In the genomic region with DNA sequence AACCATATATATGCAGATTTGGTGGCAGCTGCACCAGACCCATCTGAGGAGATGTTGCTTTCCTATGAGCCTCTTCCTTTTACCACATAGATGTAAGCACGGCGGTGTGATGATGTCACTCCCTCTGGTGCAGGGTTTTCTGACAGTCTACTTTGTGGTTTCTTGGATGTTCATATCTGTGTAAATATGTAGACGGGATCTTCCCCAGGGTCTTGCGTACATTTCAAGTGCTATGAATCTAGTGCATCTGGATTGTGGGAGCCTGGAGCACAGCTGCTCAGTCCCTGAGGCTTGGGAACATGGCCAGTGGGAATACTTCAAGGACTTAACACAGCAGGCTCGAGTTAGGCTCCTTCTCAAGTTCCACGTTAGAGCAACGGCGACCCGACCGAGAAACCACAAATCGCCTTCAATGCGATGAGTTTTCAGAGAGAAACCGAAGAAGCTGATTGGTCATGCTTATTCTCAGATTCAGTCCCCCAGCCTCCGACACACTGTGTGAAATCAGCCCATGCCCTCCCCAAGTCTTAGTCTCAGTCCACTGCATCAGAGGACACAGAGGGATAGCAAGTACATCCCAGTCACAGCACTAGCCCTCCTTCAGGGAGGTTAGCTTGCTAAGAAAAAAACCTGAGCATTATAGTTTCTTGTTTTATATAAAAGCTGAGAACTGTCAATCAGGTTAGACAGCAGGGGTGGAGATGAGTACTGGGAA, we compare ENCODE assay signal across 13 mouse cellular contexts.
DNase-seq lines count a peak whose midpoint lies in the region; ATAC-seq lines count a peak whose summit lies in the region.
"Had no signal": no experiment of that assay in that cellular context is flagged by ENCODE, and none has a peak within 500 bp of the region (broad histone marks: within the 10 kb centered on the region; RNA-seq: fewer than 3 reads in every experiment).

No protein-coding gene starts in this region.

- H3K9me3 ChIP-seq in intestine, embryonic 16.5 days (ENCODE audit: control insufficient read depth, low read length) = no peaks in the 10 kb centered on the region
- no peaks in the 10 kb centered on the region for H3K9me3 ChIP-seq in intestine, embryonic 15.5 days
- H3K9me3 ChIP-seq in limb, embryonic 11.5 days (ENCODE audit: control insufficient read depth, low read length) = no peaks in the 10 kb centered on the region
- H3K9me3 ChIP-seq in hindbrain, embryonic 13.5 days = no peaks in the 10 kb centered on the region
- H3K9me3 ChIP-seq in forebrain, embryonic 12.5 days = no peaks in the 10 kb centered on the region

- no peak overlapping the region for H3K4me3 ChIP-seq in intestine, embryonic 16.5 days (ENCODE audit: low read length)
- no peak overlapping the region for H3K4me3 ChIP-seq in intestine, embryonic 15.5 days (replicated peaks)
- H3K4me3 ChIP-seq in limb, embryonic 11.5 days (ENCODE audit: low read depth, low read length) = no peak overlapping the region
- no peak overlapping the region for H3K4me3 ChIP-seq in hindbrain, embryonic 13.5 days
- no peak overlapping the region for H3K4me3 ChIP-seq in forebrain, embryonic 12.5 days (replicated peaks)

- peak; percentile 18 for DNase-seq in thymus, postnatal 0 days (ENCODE audit: low spot score)
- no peak for DNase-seq in thymus, adult 18-20 months
- DNase-seq in limb, embryonic 11.5 days (ENCODE audit: low spot score) = no peak
- no peak for DNase-seq in left cerebral cortex, adult 9 months (ENCODE audit: low spot score in 2 of 2)
- DNase-seq: kidney, adult 9 months; left cerebral cortex, postnatal 4 days; liver, postnatal 0 days; thymus, postnatal 36 days had no signal

- H3K4me1 ChIP-seq in intestine, embryonic 16.5 days (ENCODE audit: control insufficient read depth, insufficient read depth, low read length) = no peaks in the 10 kb centered on the region; the same call in 1 of the 2 replicates
- 0 out of 2 replicates have a peak, but pooled peaks cover 2% of the 10 kb centered on the region for H3K4me1 ChIP-seq in intestine, embryonic 15.5 days (replicated peaks)
- no peaks in the 10 kb centered on the region for H3K4me1 ChIP-seq in limb, embryonic 11.5 days (ENCODE audit: control insufficient read depth, insufficient read depth, low read length)
- H3K4me1 ChIP-seq in hindbrain, embryonic 13.5 days (replicated peaks) = no peaks in the 10 kb centered on the region; the same call in 1 of the 2 replicates
- 0 out of 2 replicates have a peak, but pooled peaks cover 3% of the 10 kb centered on the region for H3K4me1 ChIP-seq in forebrain, embryonic 12.5 days

- no peaks in the 10 kb centered on the region for H3K36me3 ChIP-seq in intestine, embryonic 16.5 days (ENCODE audit: control insufficient read depth, insufficient read depth, low read length)
- no peaks in the 10 kb centered on the region for H3K36me3 ChIP-seq in intestine, embryonic 15.5 days
- no peaks in the 10 kb centered on the region for H3K36me3 ChIP-seq in limb, embryonic 11.5 days (ENCODE audit: control insufficient read depth, insufficient read depth, low read length)
- no peaks in the 10 kb centered on the region for H3K36me3 ChIP-seq in hindbrain, embryonic 13.5 days
- H3K36me3 ChIP-seq in forebrain, embryonic 12.5 days (replicated peaks) = no peaks in the 10 kb centered on the region

- no peak overlapping the region for H3K27ac ChIP-seq in intestine, embryonic 16.5 days (ENCODE audit: low read length)
- no peak overlapping the region for H3K27ac ChIP-seq in intestine, embryonic 15.5 days
- H3K27ac ChIP-seq in limb, embryonic 11.5 days (replicated peaks; ENCODE audit: low read depth, low read length) = no peak overlapping the region
- no peak overlapping the region for H3K27ac ChIP-seq in hindbrain, embryonic 13.5 days
- H3K27ac ChIP-seq in forebrain, embryonic 12.5 days = no peak overlapping the region
- H3K27ac ChIP-seq: hindbrain, embryonic 14.5 days had no signal

- WGBS in intestine, embryonic 16.5 days = 65% methylated on average over 14 of the region's 14 CpGs
- WGBS in intestine, embryonic 15.5 days = 66% methylated on average over 14 of the region's 14 CpGs
- WGBS in limb, embryonic 11.5 days = 73% methylated on average over 14 of the region's 14 CpGs
- 74% methylated on average over 14 of the region's 14 CpGs for WGBS in hindbrain, embryonic 13.5 days
- WGBS in forebrain, embryonic 12.5 days = 74% methylated on average over 14 of the region's 14 CpGs

- peak; percentile 55; the same call in 1 of the 2 replicates for ATAC-seq in intestine, embryonic 16.5 days
- no peak for ATAC-seq in intestine, embryonic 15.5 days
- peak; percentile 62; the same call in 1 of the 2 replicates for ATAC-seq in limb, embryonic 11.5 days (ENCODE audit: insufficient number of reproducible peaks, low FRiP score, low TSS enrichment, low read depth)
- no peak for ATAC-seq in hindbrain, embryonic 13.5 days (ENCODE audit: low FRiP score)
- ATAC-seq in forebrain, embryonic 12.5 days (ENCODE audit: low FRiP score) = no peak
- ATAC-seq: liver, postnatal 0 days had no signal

- H3K27me3 ChIP-seq in intestine, embryonic 16.5 days (replicated peaks; ENCODE audit: control insufficient read depth, insufficient read depth, low read length) = no peaks in the 10 kb centered on the region
- H3K27me3 ChIP-seq in intestine, embryonic 15.5 days (replicated peaks) = no peaks in the 10 kb centered on the region
- no peaks in the 10 kb centered on the region for H3K27me3 ChIP-seq in limb, embryonic 11.5 days (ENCODE audit: control insufficient read depth, insufficient read depth, low read length)
- H3K27me3 ChIP-seq in hindbrain, embryonic 13.5 days = no peaks in the 10 kb centered on the region
- H3K27me3 ChIP-seq in forebrain, embryonic 12.5 days = no peaks in the 10 kb centered on the region

- no peak overlapping the region for H3K9ac ChIP-seq in intestine, embryonic 16.5 days (ENCODE audit: low read depth, low read length)
- no peak overlapping the region for H3K9ac ChIP-seq in intestine, embryonic 15.5 days
- no peak overlapping the region for H3K9ac ChIP-seq in limb, embryonic 11.5 days (ENCODE audit: low read length)
- H3K9ac ChIP-seq in hindbrain, embryonic 13.5 days = no peak overlapping the region
- H3K9ac ChIP-seq in forebrain, embryonic 12.5 days = no peak overlapping the region
- H3K9ac ChIP-seq: hindbrain, embryonic 14.5 days; liver, postnatal 0 days had no signal

- no peak overlapping the region for H3K4me2 ChIP-seq in intestine, embryonic 16.5 days (ENCODE audit: low read depth, low read length)
- no peak overlapping the region for H3K4me2 ChIP-seq in intestine, embryonic 15.5 days (replicated peaks)
- H3K4me2 ChIP-seq in limb, embryonic 11.5 days (ENCODE audit: low read depth, severe bottlenecking) = no peak overlapping the region
- no peak overlapping the region for H3K4me2 ChIP-seq in hindbrain, embryonic 13.5 days
- no peak overlapping the region for H3K4me2 ChIP-seq in forebrain, embryonic 12.5 days
- H3K4me2 ChIP-seq: hindbrain, embryonic 14.5 days had no signal

Comparison
In these comparisons a context has a peak if more than half of its experiments do, and no peak if none do; other contexts are left out.
1. ATAC-seq: peak in intestine, embryonic 16.5 days (single experiment) and limb, embryonic 11.5 days (single experiment); none in intestine, embryonic 15.5 days (single experiment), hindbrain, embryonic 13.5 days (single experiment) and forebrain, embryonic 12.5 days (single experiment).